Mouse (Mus musculus) bone marrow, adult 2 months (tissue): ENCODE data around the gene F830045P16Rik.

Experiments
- CTCF ChIP-seq: fragments of 200-500 bp; IDR thresholded peaks from 2 replicates; pipeline ENCODE4 v1.5.1; 2011; ENCODE audit warnings: low read length, control low read depth; ENCODE audit not compliant: control insufficient read depth, insufficient read depth
- POLR2A ChIP-seq: fragments of 200-500 bp; IDR thresholded peaks from 2 replicates; pipeline ENCODE4 v1.6.1; 2011; ENCODE audit warnings: low read depth, mild to moderate bottlenecking, control low read depth, low read length, borderline replicate concordance; ENCODE audit not compliant: control insufficient read depth

GRCm38 (mm10) chr2:129536377-129536776 is at the start of gene F830045P16Rik:
- TF ChIP-seq CTCF = no peak
- TF ChIP-seq POLR2A = no peak
